Mouse (Mus musculus) lung, embryonic 16.5 days (tissue): ENCODE measurements around the gene Sorcs3. TPM values are rescaled to one million over a fixed set of nuclear protein-coding genes. Genes with fewer than 3 reads are reported as not detected.

Source experiments
- ATAC-seq: fragments of 200-750 bp; cut with Nextera tagmentation; 2 replicates; pipeline ENCODE4 v1.8.0; 2017; ENCODE audit warnings: low read depth, mild to moderate bottlenecking, moderate library complexity
- H3K27ac ChIP-seq: fragments of 300-500 bp; sonication (generic); 2 replicates; pipeline ENCODE4 v1.5.1; 2014; ENCODE audit warnings: mild to moderate bottlenecking, control low read depth, low read length
- H3K27me3 ChIP-seq: fragments of 300-500 bp; sonication (generic); 2 replicates; pipeline ENCODE4 v1.6.1; 2014; ENCODE audit warnings: low read depth, low read length, mixed read lengths; ENCODE audit not compliant: control insufficient read depth, insufficient read depth
- H3K36me3 ChIP-seq: fragments of 300-500 bp; sonication (generic); 2 replicates; pipeline ENCODE4 v1.6.1; 2014; ENCODE audit warnings: low read length; ENCODE audit not compliant: control insufficient read depth, insufficient read depth
- H3K4me1 ChIP-seq: fragments of 300-500 bp; sonication (generic); replicated peaks from 2 replicates; pipeline ENCODE4 v1.6.1; 2014; ENCODE audit warnings: low read length, mixed read lengths; ENCODE audit not compliant: control insufficient read depth, insufficient read depth
- H3K4me2 ChIP-seq: fragments of 300-500 bp; sonication (generic); 2 replicates; pipeline ENCODE4 v1.6.1; 2014; ENCODE audit warnings: low read depth, low read length, control low read depth
- H3K4me3 ChIP-seq: fragments of 300-500 bp; sonication (generic); 2 replicates; pipeline ENCODE4 v1.5.1; 2014; ENCODE audit warnings: mild to moderate bottlenecking, low read length, control low read depth
- H3K9ac ChIP-seq: fragments of 300-500 bp; sonication (generic); 2 replicates; pipeline ENCODE4 v1.6.1; 2014; ENCODE audit warnings: low read length, control low read depth
- H3K9me3 ChIP-seq: fragments of 300-500 bp; sonication (generic); 2 replicates; pipeline ENCODE4 v1.6.1; 2016; ENCODE audit warnings: low read length; ENCODE audit not compliant: control insufficient read depth
- WGBS: fragments of 180-500 bp; shearing (Covaris S2); extraction: QIAGEN DNeasy Blood & Tissue Kit; methylation state at CpG from one replicate; pipeline ENCODE4 v1.1.7; 2014; 5-methylcytosine and 5-hydroxymethylcytosine counted together
- polyA plus RNA-seq: library from polyadenylated mRNA; unstranded; fragments of >200 nt; fragmentation: Nextera tagmentation; extraction: Ambion mirVana; gene quantifications from 2 replicates; pipeline ENCODE4 v1.2.1, GENCODE M21; 2015

Gene Sorcs3
- polyA plus RNA-seq, 1 experiment from 2014 or later: 0.20 TPM

- whole genome bisulfite sequencing: 64% methylated on average over 3 of the region's 3 CpGs
- Histone ChIP-seq H3K4me1 (no peaks in the 10 kb centered on the region), H3K36me3 (no peaks in the 10 kb centered on the region), H3K4me3 (no peak overlapping the region), H3K27me3 (no peaks in the 10 kb centered on the region), H3K27ac (no peak overlapping the region), H3K9ac (no peak overlapping the region), H3K4me2 (no peak overlapping the region), H3K9me3 (no peaks in the 10 kb centered on the region)
- ATAC-seq: no peak
Measured at GRCm38 (mm10) chr19:48727048-48727447, 521.2 kb downstream of the Sorcs3 start.

GRCm38 (mm10) chr19:48727601-48728000 lies 521.8 kb downstream of the Sorcs3 start:
- Histone ChIP-seq H3K36me3 (no peaks in the 10 kb centered on the region), H3K4me2 (no peak overlapping the region), H3K9me3 (no peaks in the 10 kb centered on the region), H3K27me3 (no peaks in the 10 kb centered on the region), H3K4me1 (no peaks in the 10 kb centered on the region), H3K9ac (no peak overlapping the region), H3K4me3 (no peak overlapping the region), H3K27ac (no peak overlapping the region)
- no peak for ATAC-seq
- WGBS: 87% methylated on average over 5 of the region's 5 CpGs

- Histone ChIP-seq H3K4me2 (no peak overlapping the region), H3K9me3 (no peaks in the 10 kb centered on the region), H3K9ac (no peak overlapping the region), H3K4me3 (no peak overlapping the region), H3K27me3 (no peaks in the 10 kb centered on the region), H3K36me3 (no peaks in the 10 kb centered on the region), H3K4me1 (no peaks in the 10 kb centered on the region), H3K27ac (no peak overlapping the region)
- no peak for ATAC-seq
- WGBS: 93% methylated on average over 10 of the region's 10 CpGs
Measured at GRCm38 (mm10) chr19:48731731-48732130, 525.9 kb downstream of the Sorcs3 start.

GRCm38 (mm10) chr19:48734370-48734769 lies 528.5 kb downstream of the Sorcs3 start:
- H3K9ac ChIP-seq: no peak overlapping the region
- H3K4me1 ChIP-seq: no peaks in the 10 kb centered on the region
- 72% methylated on average over 4 of the region's 4 CpGs for WGBS
- ATAC-seq: no peak
- no peak overlapping the region for H3K4me2 ChIP-seq
- H3K9me3 ChIP-seq: no peaks in the 10 kb centered on the region
- no peaks in the 10 kb centered on the region for H3K36me3 ChIP-seq
- H3K27ac ChIP-seq: no peak overlapping the region
- H3K4me3 ChIP-seq: no peak overlapping the region
- H3K27me3 ChIP-seq: no peaks in the 10 kb centered on the region

GRCm38 (mm10) chr19:48737554-48737953 lies 531.7 kb downstream of the Sorcs3 start:
- H3K9me3 ChIP-seq: no peaks in the 10 kb centered on the region
- WGBS: 56% methylated on average over 2 of the region's 2 CpGs
- H3K27ac ChIP-seq: no peak overlapping the region
- no peak for ATAC-seq
- no peak overlapping the region for H3K4me3 ChIP-seq
- H3K36me3 ChIP-seq: no peaks in the 10 kb centered on the region
- H3K9ac ChIP-seq: no peak overlapping the region
- H3K4me2 ChIP-seq: no peak overlapping the region
- H3K27me3 ChIP-seq: no peaks in the 10 kb centered on the region
- H3K4me1 ChIP-seq: no peaks in the 10 kb centered on the region

GRCm38 (mm10) chr19:48755156-48755555 lies 549.3 kb downstream of the Sorcs3 start:
- H3K4me1 ChIP-seq: no peaks in the 10 kb centered on the region
- H3K9me3 ChIP-seq: no peaks in the 10 kb centered on the region
- no peak overlapping the region for H3K4me2 ChIP-seq
- H3K27me3 ChIP-seq: no peaks in the 10 kb centered on the region
- no peaks in the 10 kb centered on the region for H3K36me3 ChIP-seq
- WGBS: 85% methylated on average over 9 of the region's 9 CpGs
- no peak overlapping the region for H3K9ac ChIP-seq
- no peak overlapping the region for H3K27ac ChIP-seq
- no peak for ATAC-seq
- no peak overlapping the region for H3K4me3 ChIP-seq

- Histone ChIP-seq H3K4me1 (no peaks in the 10 kb centered on the region), H3K4me3 (no peak overlapping the region), H3K27me3 (no peaks in the 10 kb centered on the region), H3K4me2 (no peak overlapping the region), H3K27ac (no peak overlapping the region), H3K36me3 (no peaks in the 10 kb centered on the region), H3K9ac (no peak overlapping the region), H3K9me3 (no peaks in the 10 kb centered on the region)
- 75% methylated on average over 6 of the region's 6 CpGs for WGBS
- no peak for ATAC-seq
Measured at GRCm38 (mm10) chr19:48756831-48757230, 551.0 kb downstream of the Sorcs3 start.

- H3K27me3 ChIP-seq: no peaks in the 10 kb centered on the region
- WGBS: 77% methylated on average over 2 of the region's 2 CpGs
- H3K9ac ChIP-seq: no peak overlapping the region
- no peak overlapping the region for H3K4me3 ChIP-seq
- no peaks in the 10 kb centered on the region for H3K36me3 ChIP-seq
- no peaks in the 10 kb centered on the region for H3K9me3 ChIP-seq
- no peak overlapping the region for H3K4me2 ChIP-seq
- H3K27ac ChIP-seq: no peak overlapping the region
- ATAC-seq: no peak
- no peaks in the 10 kb centered on the region for H3K4me1 ChIP-seq
Measured at GRCm38 (mm10) chr19:48766524-48766923, 560.7 kb downstream of the Sorcs3 start.

- H3K4me3 ChIP-seq: no peak overlapping the region
- no peaks in the 10 kb centered on the region for H3K9me3 ChIP-seq
- 59% methylated on average over 2 of the region's 2 CpGs for WGBS
- H3K36me3 ChIP-seq: no peaks in the 10 kb centered on the region
- H3K4me2 ChIP-seq: no peak overlapping the region
- no peak for ATAC-seq
- no peak overlapping the region for H3K27ac ChIP-seq
- H3K9ac ChIP-seq: no peak overlapping the region
- no peaks in the 10 kb centered on the region for H3K4me1 ChIP-seq
- H3K27me3 ChIP-seq: no peaks in the 10 kb centered on the region
Measured at GRCm38 (mm10) chr19:48771565-48771964, 565.7 kb downstream of the Sorcs3 start.

- H3K4me1 ChIP-seq: no peaks in the 10 kb centered on the region
- H3K36me3 ChIP-seq: no peaks in the 10 kb centered on the region
- no peaks in the 10 kb centered on the region for H3K27me3 ChIP-seq
- no peaks in the 10 kb centered on the region for H3K9me3 ChIP-seq
- WGBS: 62% methylated on average over 3 of the region's 3 CpGs
- no peak overlapping the region for H3K27ac ChIP-seq
- H3K4me3 ChIP-seq: no peak overlapping the region
- no peak overlapping the region for H3K4me2 ChIP-seq
- ATAC-seq: no peak
- H3K9ac ChIP-seq: no peak overlapping the region
Measured at GRCm38 (mm10) chr19:48779095-48779765, 573.4 kb downstream of the Sorcs3 start.
